Mouse (Mus musculus): ENCODE measurements around the gene Tcf19.
"Not testable (repeated sequence)": the region's sequence is repeated elsewhere in the genome, so short reads cannot be mapped to it uniquely, and the experiment has no call there.

Tcf19 gene

DNA sequence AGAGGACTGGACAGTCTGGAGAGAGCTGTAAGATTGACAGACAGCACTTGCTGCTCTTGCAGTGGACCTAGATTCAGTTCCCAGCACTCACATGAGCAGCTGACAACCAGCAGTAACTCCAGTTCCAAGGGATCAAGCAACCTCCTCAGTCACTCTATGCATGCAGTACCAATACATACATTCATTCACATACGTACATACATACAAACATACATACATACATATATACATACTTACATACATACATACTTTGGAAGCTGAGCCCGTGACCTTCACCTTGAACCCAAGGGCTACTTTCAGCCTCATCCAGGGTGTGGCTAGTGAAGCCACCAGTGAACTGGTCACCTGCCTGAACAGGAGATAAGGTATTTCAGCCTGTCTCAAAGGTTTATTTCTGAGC is 28.6 kb downstream of the Tcf19 start:
- no peak for DNase-seq (ENCODE audit: extremely low read depth, insufficient read length, low spot score)

DNA sequence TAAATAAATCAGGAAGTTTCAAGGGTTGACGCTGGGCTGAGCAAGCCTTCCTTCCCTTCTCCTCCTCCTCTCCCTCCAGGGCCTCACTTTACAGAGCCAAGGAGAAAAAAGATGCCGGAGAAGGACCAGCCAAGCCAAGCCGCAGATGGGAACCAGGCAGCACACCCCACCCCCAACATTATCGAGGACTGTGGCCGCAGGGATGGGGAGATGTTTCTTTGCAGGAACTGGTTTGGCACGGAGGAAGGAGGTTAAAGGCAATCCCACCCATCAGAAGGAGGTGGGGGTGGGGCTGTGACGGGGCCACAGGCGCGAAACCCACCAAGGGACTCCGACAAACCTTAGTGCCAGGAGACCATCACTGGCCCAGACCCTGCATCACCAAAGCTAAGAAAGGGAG is 29.9 kb downstream of the Tcf19 start:
- no peak for DNase-seq (ENCODE audit: extremely low read depth, insufficient read length, low spot score)

DNA sequence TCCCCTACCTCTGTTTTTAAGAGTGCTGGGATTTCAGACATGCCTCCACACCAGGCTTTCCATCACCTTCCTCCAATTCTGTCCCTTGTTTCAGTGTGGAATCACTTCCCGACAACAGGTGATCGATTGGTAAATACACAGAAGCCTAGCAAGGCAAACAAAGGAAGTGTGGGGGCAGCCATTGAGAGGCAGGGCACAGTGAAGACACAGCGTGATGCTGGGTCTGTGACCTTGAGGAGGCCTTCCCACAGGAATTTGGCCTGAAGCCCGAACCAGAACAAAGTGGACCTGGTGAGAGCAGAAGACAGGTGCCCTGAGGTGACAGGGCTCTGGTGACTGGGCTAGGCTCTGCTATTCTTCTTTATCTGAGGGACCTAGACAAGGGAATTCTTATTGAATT is 30.9 kb downstream of the Tcf19 start:
- no peak for DNase-seq (ENCODE audit: extremely low read depth, insufficient read length, low spot score)

DNA sequence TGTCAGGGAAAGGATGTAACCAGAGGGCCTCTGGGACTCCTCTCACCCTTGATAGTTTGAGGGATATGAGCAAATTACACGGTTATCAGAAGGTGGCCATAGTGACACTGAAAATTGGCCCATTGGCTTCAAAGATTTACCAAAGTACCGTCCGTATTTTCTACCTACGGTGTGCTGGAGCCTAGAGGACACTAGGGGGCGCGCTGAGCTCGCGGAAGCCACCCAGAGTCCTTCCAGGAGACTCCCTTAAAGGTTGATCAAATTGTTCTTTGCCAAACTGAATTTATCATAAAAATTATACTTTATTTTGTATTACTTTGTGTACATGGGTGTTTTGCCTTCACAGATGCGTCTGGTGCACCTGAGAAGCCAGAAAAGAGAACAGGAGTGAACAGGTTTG is 32.6 kb downstream of the Tcf19 start:
- no peak for DNase-seq (ENCODE audit: extremely low read depth, insufficient read length, low spot score)

DNA sequence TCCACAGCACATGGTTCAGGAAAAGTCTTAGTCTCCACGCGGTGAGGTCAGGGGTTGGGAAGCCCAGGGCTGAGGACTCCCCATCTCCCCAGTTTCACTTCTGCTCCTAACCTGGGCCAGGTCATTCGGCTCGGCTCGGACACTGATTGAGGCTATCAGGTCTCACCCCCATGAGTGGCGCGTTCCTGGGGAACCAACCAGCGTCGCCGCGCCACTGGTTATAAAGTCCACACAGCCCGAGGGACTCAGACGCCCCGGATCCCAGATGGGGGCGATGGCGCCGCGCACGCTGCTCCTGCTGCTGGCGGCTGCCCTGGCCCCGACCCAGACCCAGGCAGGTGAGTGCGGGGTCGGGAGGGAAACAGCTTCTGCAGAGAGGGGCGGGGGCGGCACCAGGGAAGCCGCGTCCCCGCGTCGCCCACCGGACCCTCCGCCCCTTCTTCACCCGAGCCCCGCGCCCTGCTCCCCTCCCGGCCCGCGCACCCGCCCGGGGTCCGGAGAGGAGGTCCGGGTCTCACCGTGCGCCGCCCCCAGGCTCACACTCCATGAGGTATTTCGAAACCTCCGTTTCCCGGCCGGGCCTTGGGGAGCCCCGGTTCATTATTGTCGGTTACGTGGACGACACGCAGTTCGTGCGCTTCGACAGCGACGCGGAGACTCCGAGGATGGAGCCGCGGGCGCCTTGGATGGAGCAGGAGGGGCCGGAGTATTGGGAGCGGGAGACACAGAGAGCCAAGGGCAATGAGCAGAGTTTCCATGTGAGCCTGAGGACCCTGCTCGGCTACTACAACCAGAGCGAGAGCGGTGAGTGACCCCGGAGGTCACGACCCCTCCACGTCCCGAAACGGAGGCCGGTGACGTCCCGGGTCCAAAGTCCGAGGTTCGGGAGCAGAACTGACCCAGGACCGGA is 46.5 kb downstream of the Tcf19 start, which contains the start of gene H2-Q10:
Gene H2-Q10 (plus strand): TSS at position 248 of the 910 bp plus-strand sequence.
- DNase-seq (ENCODE audit: extremely low read depth, insufficient read length, low spot score): no peak

DNA sequence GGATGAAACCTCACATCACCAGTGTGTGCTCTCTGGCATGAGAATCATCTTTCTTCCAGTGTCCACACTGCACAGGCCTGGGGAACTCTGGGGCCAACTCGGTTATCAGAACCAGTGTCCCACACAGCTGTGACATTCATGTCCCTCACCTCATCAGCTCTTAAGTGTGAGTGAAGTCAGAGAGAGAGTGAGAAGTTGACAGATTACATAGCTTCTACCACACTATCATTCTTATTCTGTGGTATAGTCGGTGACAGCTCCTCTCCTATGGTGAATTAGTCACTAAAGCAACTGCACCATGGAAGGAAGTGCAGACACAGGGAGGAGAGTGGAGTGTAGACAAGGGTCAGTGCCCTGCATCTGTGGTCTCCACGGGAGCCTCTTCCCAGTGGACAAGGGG is 47.7 kb downstream of the Tcf19 start:
- DNase-seq (ENCODE audit: extremely low read depth, insufficient read length, low spot score): not testable (repeated sequence)

DNA sequence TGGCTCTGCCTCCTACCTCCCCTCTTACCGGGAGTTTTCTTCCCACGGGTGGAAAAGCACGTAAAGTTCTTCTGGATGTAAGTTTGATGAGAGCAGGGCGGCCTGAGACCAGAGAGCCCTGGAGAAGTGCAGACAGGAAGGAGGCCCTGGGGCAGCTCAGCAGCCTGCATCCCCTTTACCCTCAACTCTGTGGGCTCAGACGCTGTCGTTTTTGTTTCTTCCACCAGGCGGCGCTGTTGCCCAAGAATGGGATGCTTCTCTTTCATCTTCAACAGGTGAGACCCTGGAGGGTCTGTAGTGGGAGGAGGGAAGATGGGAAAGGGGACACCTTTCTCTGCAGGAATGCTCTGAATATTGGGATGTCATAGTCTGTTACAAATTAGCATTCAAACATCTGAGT is 51.0 kb downstream of the Tcf19 start:
- DNase-seq (ENCODE audit: extremely low read depth, insufficient read length, low spot score): not testable (repeated sequence)
